Mouse (Mus musculus) CH12.LX (cell line): Measurements from ENCODE around the gene Npnt. TPM values are rescaled to one million over a fixed set of nuclear protein-coding genes. Genes with fewer than 3 reads are reported as not detected.

Experiments
- DNase-seq: peaks from one replicate; pipeline ENCODE4 v3.0.0-alpha.2; 2013; ENCODE audit errors: extremely low read depth
- H3K27ac ChIP-seq: 2 replicates; pipeline ENCODE4 v1.5.1; 2012; ENCODE audit warnings: low read depth, mild to moderate bottlenecking, control low read depth, moderate library complexity; ENCODE audit not compliant: insufficient read depth
- H3K27me3 ChIP-seq: replicated peaks from 2 replicates; pipeline ENCODE3; 2012; ENCODE audit warnings: inconsistent platforms
- H3K36me3 ChIP-seq, 2 experiments: replicated peaks in 1 of 2; 2 replicates each; pipeline versions ENCODE3 to v1.6.1; 2012; ENCODE audit warnings: inconsistent platforms in 1 of 2, low read length in 1 of 2, mild to moderate bottlenecking in 1 of 2, mixed read lengths in 1 of 2, moderate library complexity in 1 of 2; ENCODE audit not compliant: control insufficient read depth in 1 of 2, insufficient read depth in 1 of 2
- H3K4me1 ChIP-seq, 2 experiments: 2 replicates each; pipeline ENCODE4 v1.6.1; 2012; ENCODE audit warnings: inconsistent platforms in 1 of 2, moderate library complexity in 1 of 2; ENCODE audit not compliant: insufficient read depth in 2 of 2, control insufficient read depth in 1 of 2
- H3K4me2 ChIP-seq: 2 replicates; pipeline ENCODE4 v1.6.1; 2012; ENCODE audit warnings: low read depth, mild to moderate bottlenecking, control low read depth; ENCODE audit not compliant: poor library complexity, insufficient read depth, severe bottlenecking
- H3K4me3 ChIP-seq, 3 experiments: fragments of 150-350 bp in 1 of 3; sonication (generic) in 1 of 3; replicated peaks in 1 of 3; 2 replicates each; pipeline versions ENCODE3 to v1.5.1; 2011 to 2012; ENCODE audit warnings: low read depth in 2 of 3, low read length in 2 of 3, mild to moderate bottlenecking in 2 of 3, moderate library complexity in 2 of 3, control low read depth in 1 of 3, improper control_type of control experiment in 1 of 3, inconsistent platforms in 1 of 3, mixed read lengths in 1 of 3; ENCODE audit not compliant: poor library complexity in 1 of 3
- H3K79me2 ChIP-seq: replicated peaks from 2 replicates; pipeline ENCODE4 v1.6.1; 2012; ENCODE audit warnings: mild to moderate bottlenecking, moderate library complexity; ENCODE audit not compliant: control insufficient read depth, poor library complexity, insufficient read depth, severe bottlenecking; ENCODE audit errors: extremely low read depth
- H3K9ac ChIP-seq: 2 replicates; pipeline ENCODE4 v1.6.1; 2012; ENCODE audit warnings: low read depth, mild to moderate bottlenecking, control low read depth, moderate library complexity; ENCODE audit not compliant: insufficient read depth
- H3K9me3 ChIP-seq: replicated peaks from 2 replicates; pipeline ENCODE3; 2012; ENCODE audit warnings: low read length, inconsistent platforms, mixed read lengths
- CHD1 ChIP-seq: IDR thresholded peaks from 2 replicates; pipeline ENCODE4 v1.6.1; 2012; ENCODE audit warnings: low read depth, low read length, improper control_type of control experiment, inconsistent platforms
- CHD2 ChIP-seq: IDR thresholded peaks from 2 replicates; pipeline ENCODE4 v1.6.1; 2011; ENCODE audit warnings: low read length, improper control_type of control experiment
- CTCF ChIP-seq, 2 experiments: IDR thresholded peaks in 1 of 2; conservative IDR thresholded peaks in 1 of 2; 2 replicates each; pipeline ENCODE4 v1.5.1; 2011 to 2012; ENCODE audit warnings: low read depth in 2 of 2, low read length in 2 of 2, improper control_type of control experiment in 1 of 2, inconsistent platforms in 1 of 2, mild to moderate bottlenecking in 1 of 2, moderate library complexity in 1 of 2
- E2F4 ChIP-seq: IDR thresholded peaks from 2 replicates; pipeline ENCODE4 v1.6.1; 2011; ENCODE audit warnings: low read depth, low read length, improper control_type of control experiment; ENCODE audit not compliant: insufficient replicate concordance
- EP300 ChIP-seq: IDR thresholded peaks from 2 replicates; pipeline ENCODE4 v1.6.1; 2011; ENCODE audit warnings: low read length, improper control_type of control experiment
- ETS1 ChIP-seq: conservative IDR thresholded peaks from 2 replicates; pipeline ENCODE4 v1.6.1; 2012; ENCODE audit warnings: low read depth, mild to moderate bottlenecking, inconsistent platforms, low read length, improper control_type of control experiment, moderate library complexity
- GABPA ChIP-seq: IDR thresholded peaks from 2 replicates; pipeline ENCODE4 v1.6.1; 2012; ENCODE audit warnings: low read depth, low read length, improper control_type of control experiment, inconsistent platforms; ENCODE audit not compliant: insufficient replicate concordance
- JUN ChIP-seq: IDR thresholded peaks from 2 replicates; pipeline ENCODE4 v1.6.1; 2011; ENCODE audit warnings: low read depth, mild to moderate bottlenecking, low read length, improper control_type of control experiment, moderate library complexity; ENCODE audit not compliant: insufficient read depth
- JUND ChIP-seq: conservative IDR thresholded peaks from 2 replicates; pipeline ENCODE4 v1.6.1; 2011; ENCODE audit warnings: low read depth, low read length, improper control_type of control experiment
- MAX ChIP-seq: IDR thresholded peaks from 2 replicates; pipeline ENCODE4 v1.6.1; 2011; ENCODE audit warnings: low read length, improper control_type of control experiment
- MAZ ChIP-seq: IDR thresholded peaks from 2 replicates; pipeline ENCODE4 v1.6.1; 2012; ENCODE audit warnings: low read depth, mild to moderate bottlenecking, inconsistent platforms, low read length, improper control_type of control experiment, moderate library complexity
- MEF2A ChIP-seq: IDR thresholded peaks from 2 replicates; pipeline ENCODE4 v1.6.1; 2014; ENCODE audit warnings: low read depth, mild to moderate bottlenecking, inconsistent platforms, low read length, improper control_type of control experiment, borderline replicate concordance
- MYC ChIP-seq: IDR thresholded peaks from 2 replicates; pipeline ENCODE4 v1.6.1; 2011; ENCODE audit warnings: low read depth, mild to moderate bottlenecking, improper control_type of control experiment, low read length
- NRF1 ChIP-seq: IDR thresholded peaks from 2 replicates; pipeline ENCODE4 v1.6.1; 2014; ENCODE audit warnings: low read depth, mild to moderate bottlenecking, inconsistent platforms, low read length, improper control_type of control experiment, moderate library complexity
- POLR2A ChIP-seq: IDR thresholded peaks from 2 replicates; pipeline ENCODE4 v1.6.1; 2011; ENCODE audit warnings: low read depth, mild to moderate bottlenecking, improper control_type of control experiment, low read length
- POLR2AphosphoS2 ChIP-seq: IDR thresholded peaks from 2 replicates; pipeline ENCODE4 v1.6.1; 2011; ENCODE audit warnings: low read depth, low read length, improper control_type of control experiment
- RCOR1 ChIP-seq: conservative IDR thresholded peaks from 2 replicates; pipeline ENCODE4 v1.6.1; 2012; ENCODE audit warnings: low read depth, mild to moderate bottlenecking, inconsistent platforms, low read length, improper control_type of control experiment
- SIN3A ChIP-seq: IDR thresholded peaks from 2 replicates; pipeline ENCODE4 v1.6.1; 2012; ENCODE audit warnings: low read length, improper control_type of control experiment, inconsistent platforms
- TBP ChIP-seq: conservative IDR thresholded peaks from 2 replicates; pipeline ENCODE4 v1.6.1; 2011; ENCODE audit warnings: low read depth, low read length, improper control_type of control experiment
- TCF12 ChIP-seq: IDR thresholded peaks from 2 replicates; pipeline ENCODE4 v1.6.1; 2014; ENCODE audit warnings: low read depth, mild to moderate bottlenecking, inconsistent platforms, low read length, improper control_type of control experiment
- USF1 ChIP-seq: IDR thresholded peaks from 2 replicates; pipeline ENCODE4 v1.6.1; 2014; ENCODE audit warnings: low read depth, mild to moderate bottlenecking, inconsistent platforms, low read length, improper control_type of control experiment
- USF2 ChIP-seq: conservative IDR thresholded peaks from 2 replicates; pipeline ENCODE4 v1.6.1; 2011; ENCODE audit warnings: low read depth, low read length, improper control_type of control experiment
- ZNF384 ChIP-seq: IDR thresholded peaks from 2 replicates; pipeline ENCODE4 v1.6.1; 2012; ENCODE audit warnings: low read depth, low read length, improper control_type of control experiment, inconsistent platforms
- dilution Hi-C: fragments of 300-500 bp; cut with MboI; formaldehyde crosslinking; loops from 2 replicates; pipeline ENCODE4 v1.14.3; 2020; ENCODE audit warnings: low sequenced_read_pairs; ENCODE audit not compliant: extremely low pct_unique_long_range_greater_than_20kb, extremely low pct_ligation_motif_present
- in situ Hi-C: fragments of 300-500 bp; cut with MboI; formaldehyde crosslinking; loops from 3 replicates; pipeline ENCODE4 v1.14.3; 2019; ENCODE audit warnings: low sequenced_read_pairs, low pct_ligation_motif_present, low pct_unique_long_range_greater_than_20kb, mixed read lengths
- polyA plus RNA-seq: library from polyadenylated mRNA; unstranded; fragments of >175 nt; gene quantifications from 2 replicates; pipeline ENCODE4 v1.2.1, GENCODE M21; 2012; ENCODE audit warnings: low read depth; ENCODE audit not compliant: insufficient read length
- total RNA-seq, 2 experiments: library from RNA; depleted of rRNA; stranded (reverse); fragments of 300-350 nt in 1 of 2; fragments of >200 nt in 1 of 2; gene quantifications; 2 replicates each; pipeline ENCODE4 v1.2.3; 2012 to 2014

Gene Npnt
- total and polyA plus RNA-seq, 3 experiments, result 0.08 to 1.0 (median 0.20) TPM

GRCm38 (mm10) chr3:132912420-132912819 is 37.7 kb downstream of the Npnt start:
- H3K4me3 ChIP-seq, result no peak overlapping the region
- DNase-seq, result no peak
- no peaks in the 10 kb centered on the region for H3K9me3 ChIP-seq
- no peaks in the 10 kb centered on the region for H3K27me3 ChIP-seq
- in situ Hi-C loops, result no loop called here
- TF ChIP-seq RCOR1 (no peak), MAX (no peak), POLR2AphosphoS2 (no peak), GABPA (no peak), E2F4 (no peak), CHD1 (no peak), ETS1 (no peak), USF2 (no peak)
- TF ChIP-seq, all 38 proteins: peak for 0
- dilution Hi-C loops, result no loop called here
- Histone ChIP-seq H3K36me3 (no peaks in the 10 kb centered on the region), H3K27ac (no peak overlapping the region), H3K4me1 (0 out of 4 replicates have a peak, but pooled peaks cover 0 to 8% of the 10 kb centered on the region in 2 experiments), H3K9ac (no peak overlapping the region), H3K79me2 (no peaks in the 10 kb centered on the region), H3K4me2 (no peak overlapping the region)

- Histone ChIP-seq H3K27me3 (no peaks in the 10 kb centered on the region), H3K4me2 (no peak overlapping the region), H3K4me3 (no peak overlapping the region), H3K79me2 (no peaks in the 10 kb centered on the region), H3K36me3 (no peaks in the 10 kb centered on the region), H3K4me1 (0 out of 4 replicates have a peak, but pooled peaks cover 0 to 8% of the 10 kb centered on the region in 2 experiments), H3K9ac (no peak overlapping the region), H3K27ac (no peak overlapping the region), H3K9me3 (no peaks in the 10 kb centered on the region)
- no peak for TF ChIP-seq ZNF384
- TF ChIP-seq EP300, result no peak
- TF ChIP-seq GABPA, result no peak
- TF ChIP-seq TBP, result no peak
- TF ChIP-seq SIN3A, result no peak
- TF ChIP-seq ETS1, result no peak
- no peak for TF ChIP-seq JUND
- TF ChIP-seq USF1, result no peak
- no peak for TF ChIP-seq TCF12
- no peak for TF ChIP-seq POLR2A
- TF ChIP-seq E2F4, result no peak
- no peak for TF ChIP-seq MEF2A
- TF ChIP-seq NRF1, result no peak
- TF ChIP-seq JUN, result no peak
- TF ChIP-seq CHD2, result no peak
- TF ChIP-seq MAZ, result no peak
- TF ChIP-seq MYC, result no peak
- no peak for TF ChIP-seq CTCF (conservative IDR thresholded peaks at IDR 0.05 in 1 of 2, IDR thresholded peaks at IDR 0.05 in 1 of 2; ENCODE audit: low read depth in 2 of 2, low read length in 2 of 2)
- no peak for DNase-seq
- in situ Hi-C loops (no loop called here), dilution Hi-C loops (no loop called here)
These were observed 38.4 kb downstream of the Npnt start for GRCm38 (mm10) chr3:132911716-132912115.
